Mouse (Mus musculus) cerebellum, adult (tissue): ENCODE results near the gene 1810037I17Rik.
"Not testable (repeated sequence)": the region's sequence is repeated elsewhere in the genome, so short reads cannot be mapped to it uniquely, and the experiment has no call there.

ENCODE experiments used
- ATAC-seq: cut with Nextera tagmentation; 2 replicates; pipeline ENCODE4 v1.9.2; 2017; ENCODE audit warnings: mild to moderate bottlenecking, moderate library complexity, mixed read lengths; ENCODE audit not compliant: insufficient number of reproducible peaks, low FRiP score, low TSS enrichment

1810037I17Rik gene

DNA sequence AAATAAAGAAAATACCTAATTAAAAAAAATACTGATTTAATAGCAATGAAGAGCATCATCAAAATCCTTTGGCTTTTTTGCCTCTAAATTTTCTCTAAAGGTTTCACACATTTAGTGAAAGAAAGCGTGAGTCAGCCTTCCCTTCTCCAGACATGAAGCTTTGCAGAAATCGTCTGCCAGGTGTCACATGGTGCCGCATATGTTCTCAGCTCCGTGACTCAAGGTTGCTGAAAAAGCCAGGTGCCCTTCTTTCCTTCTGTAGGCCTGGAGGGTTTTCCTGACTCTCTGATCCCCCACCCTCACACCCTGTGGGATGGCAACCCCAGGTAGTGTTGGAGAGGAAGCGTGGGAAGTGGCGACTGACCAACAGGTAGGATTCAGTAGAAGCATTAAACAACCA, 5.7 kb downstream of the 1810037I17Rik start:
- peak; percentile 80 for ATAC-seq

DNA sequence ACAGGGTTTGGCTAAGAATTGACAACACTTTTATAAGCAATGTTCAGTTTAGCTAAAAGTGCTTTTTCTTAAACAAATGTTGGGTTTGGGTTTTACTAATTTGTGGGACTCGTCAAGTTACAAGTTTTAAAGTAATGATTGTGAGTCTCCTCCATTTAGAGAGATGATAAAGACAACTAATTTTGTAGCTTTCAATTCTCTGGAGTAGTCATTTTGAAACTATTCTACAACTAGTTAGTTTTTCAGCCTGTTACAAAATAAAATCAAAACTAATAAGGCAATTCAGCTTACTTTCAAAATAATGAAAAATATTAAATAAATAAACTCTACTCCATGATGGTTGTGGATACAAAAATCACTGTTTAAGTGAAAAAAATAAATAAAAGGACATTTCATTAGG, 8.5 kb downstream of the 1810037I17Rik start:
- no peak for ATAC-seq

DNA sequence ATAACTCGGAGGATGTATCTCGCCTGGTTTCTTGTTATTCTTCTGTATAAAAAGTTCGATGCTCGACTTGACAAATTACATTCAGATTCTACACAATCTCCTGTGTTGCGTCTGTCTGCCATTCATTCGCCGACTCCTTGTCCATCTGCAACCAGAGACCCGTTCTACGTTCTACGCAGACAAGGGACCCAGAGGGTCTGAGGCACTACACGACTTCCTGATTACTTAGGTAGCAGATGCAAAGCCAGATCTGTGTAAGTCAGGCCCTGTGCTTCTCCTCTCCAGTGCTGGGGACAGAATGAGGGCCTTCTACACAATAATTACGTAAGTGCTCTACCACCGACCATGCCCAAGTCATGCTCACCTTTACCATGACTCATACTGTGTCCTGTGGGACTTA, 13.2 kb downstream of the 1810037I17Rik start:
- ATAC-seq, result not testable (repeated sequence)

DNA sequence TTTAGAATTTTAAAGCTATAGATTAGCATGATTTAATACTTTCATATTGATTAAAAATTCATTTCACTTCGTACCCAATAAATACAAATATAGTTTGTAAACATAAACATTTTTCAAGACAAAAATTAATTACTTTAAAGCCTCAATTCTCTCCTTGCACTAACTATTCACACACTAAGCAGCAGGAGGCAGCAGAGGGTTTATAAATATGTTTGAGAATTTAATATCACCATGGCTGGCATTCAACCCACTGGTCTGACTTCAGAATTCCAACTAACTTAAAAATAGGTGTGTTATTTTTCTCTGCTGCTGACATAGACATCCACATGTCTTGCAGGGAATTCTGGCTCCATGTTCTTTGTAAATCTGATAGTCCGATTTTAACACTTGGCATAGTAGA, 15.2 kb downstream of the 1810037I17Rik start:
- ATAC-seq, result no peak

DNA sequence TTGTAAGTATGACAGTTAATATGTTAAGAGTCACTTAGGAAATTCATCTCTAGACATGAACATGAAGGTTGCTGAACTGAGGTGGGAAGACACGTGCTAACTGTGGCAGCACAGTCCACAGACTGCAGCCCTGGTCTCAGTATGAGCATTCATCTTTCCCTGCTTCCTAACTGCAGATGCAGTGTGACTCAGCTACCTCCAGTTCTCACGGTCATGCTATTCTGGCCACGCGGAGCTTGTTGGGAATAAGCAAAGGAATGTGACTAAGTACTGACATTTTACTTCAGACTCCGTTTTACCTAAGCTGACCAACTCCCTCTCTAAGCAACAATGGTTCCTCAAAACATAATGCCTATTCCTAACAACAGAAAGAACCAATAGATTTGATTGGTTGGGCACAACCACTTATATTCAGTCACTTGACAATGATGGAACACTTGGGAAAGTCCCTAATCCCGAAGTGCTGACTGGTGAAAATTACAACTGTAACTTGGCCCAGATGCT, 19.4 kb downstream of the 1810037I17Rik start:
- ATAC-seq, result no peak

DNA sequence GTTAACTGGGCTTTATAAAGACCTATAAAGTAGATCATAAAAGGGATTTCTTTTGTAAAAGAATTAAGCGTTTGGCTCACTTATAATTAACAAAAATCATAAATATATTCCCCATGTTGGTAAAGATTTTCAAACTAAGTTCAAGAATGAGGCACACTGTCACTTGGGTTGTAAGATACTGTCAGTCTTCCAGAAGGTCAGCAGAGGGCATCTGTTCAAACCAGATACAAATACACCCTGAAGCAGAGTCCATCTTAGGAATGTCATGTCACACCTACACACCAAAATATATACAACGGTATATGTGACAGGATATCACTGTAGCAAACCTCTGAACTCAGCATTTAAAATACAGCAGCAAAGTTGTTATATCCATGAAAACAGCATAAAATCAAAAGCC, 26.1 kb downstream of the 1810037I17Rik start:
- ATAC-seq, result no peak

DNA sequence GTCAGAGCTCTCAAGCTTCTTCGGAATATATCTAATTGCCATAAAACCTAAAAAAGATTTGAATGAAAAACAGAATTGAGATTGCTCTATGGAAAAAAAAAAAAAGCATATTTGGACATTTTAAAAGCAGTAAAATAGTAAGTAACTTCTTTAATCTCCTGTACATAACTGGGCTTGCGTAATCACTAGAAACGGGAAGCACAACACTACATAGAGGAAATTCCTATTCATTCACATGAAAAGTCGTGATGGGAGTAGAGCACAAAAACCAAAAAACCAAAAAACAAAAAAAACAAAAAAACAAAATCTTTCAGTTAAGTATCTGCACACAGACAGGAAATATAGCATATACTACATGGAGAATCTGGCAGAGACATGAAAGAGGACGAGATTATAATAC, 40.3 kb downstream of the 1810037I17Rik start:
- no peak for ATAC-seq

DNA sequence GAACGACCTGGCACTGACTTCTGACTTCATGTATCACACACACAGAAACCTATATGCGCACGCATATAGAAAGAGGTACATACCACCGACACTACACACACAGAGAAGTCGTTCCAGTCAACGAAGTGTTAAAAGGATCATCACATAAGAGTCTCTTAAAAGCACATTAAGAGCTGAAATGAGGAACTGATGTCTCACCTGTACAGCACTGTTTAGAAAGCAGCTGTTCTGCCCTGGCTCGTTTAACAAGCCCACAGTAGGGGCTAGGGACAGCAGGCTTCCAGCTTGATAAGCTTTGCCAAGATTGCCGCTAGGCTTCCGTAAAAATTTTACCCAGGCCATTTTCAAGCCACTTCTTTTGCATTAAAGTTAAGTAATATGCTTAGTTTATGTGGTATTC, 44.4 kb downstream of the 1810037I17Rik start:
- no peak for ATAC-seq

DNA sequence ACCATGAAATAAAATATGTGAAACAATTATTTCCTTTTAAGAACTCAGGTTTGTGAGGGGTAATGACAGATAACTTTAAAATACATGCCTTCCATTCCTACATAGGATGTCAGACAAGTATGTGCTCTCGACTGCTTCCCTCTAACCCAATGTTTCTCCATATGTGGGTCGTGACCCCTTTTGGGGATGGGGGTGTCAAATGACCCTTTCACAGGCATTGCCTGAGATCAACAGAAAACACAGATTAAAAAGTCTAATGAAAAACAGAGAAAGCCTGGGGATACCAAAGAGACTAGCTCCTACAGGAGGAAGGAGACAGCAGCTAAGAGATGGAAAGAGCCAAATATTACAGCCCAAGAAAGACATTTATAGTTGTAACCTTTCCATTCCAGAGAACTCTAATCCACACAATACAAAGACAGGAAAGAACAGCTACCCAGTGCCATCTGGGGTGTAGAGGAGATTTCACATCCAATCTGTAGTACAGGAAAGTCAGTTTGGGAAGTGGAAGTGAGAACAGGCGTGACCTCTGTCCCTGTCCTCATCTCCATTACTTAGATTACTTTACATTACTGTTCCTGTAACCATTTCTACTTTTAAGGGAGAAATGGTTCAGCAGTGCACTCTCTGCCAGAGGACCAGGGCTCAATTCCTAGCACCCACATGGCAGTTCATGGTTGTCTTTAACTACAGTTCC, 48.3 kb downstream of the 1810037I17Rik start:
- ATAC-seq, result no peak

DNA sequence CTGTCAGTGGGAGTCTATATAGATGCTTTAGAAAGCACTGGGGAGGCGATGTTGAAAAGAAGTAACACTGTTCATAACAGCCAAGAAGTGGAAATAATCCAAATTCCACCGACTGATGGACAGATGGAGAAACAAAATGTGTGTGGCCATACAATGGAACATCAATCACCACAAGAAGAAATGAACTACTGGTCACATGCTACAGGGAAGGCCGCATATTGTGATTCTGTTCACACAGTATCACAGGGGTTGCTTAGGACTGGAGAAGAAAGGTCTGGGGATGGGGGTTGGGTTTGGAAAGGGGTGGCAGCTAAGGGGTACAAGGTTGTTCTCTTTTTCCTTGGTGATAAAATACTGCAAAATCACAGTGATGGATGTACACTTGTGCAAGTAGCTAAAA, 50.8 kb downstream of the 1810037I17Rik start:
- ATAC-seq, result no peak

DNA sequence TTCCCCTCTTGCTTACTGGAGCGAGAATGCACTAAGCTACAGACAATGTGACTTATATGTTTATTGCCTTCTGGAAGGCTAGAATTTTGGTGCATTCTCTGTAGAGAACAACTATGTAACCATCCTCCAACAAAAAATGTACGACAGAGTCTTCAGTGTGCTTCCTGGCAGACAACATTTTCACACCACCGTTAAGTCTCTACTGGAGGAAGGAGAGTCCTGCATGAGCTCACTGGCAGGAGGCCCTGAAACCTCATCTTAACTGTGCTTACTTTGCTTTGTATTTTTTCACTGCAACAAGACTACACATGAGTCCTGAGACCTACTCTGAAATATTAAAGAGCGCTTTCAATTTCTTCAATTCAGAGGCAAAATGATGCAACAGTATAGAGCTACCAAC, 51.4 kb downstream of the 1810037I17Rik start:
- ATAC-seq, result no peak
